Comparison of ENCODE assay signal across 8 mouse cellular contexts in genomic region chr13:23739069-23739921, GRCm38 (mm10). TPM values are rescaled to one million over a fixed set of nuclear protein-coding genes. Genes with fewer than 3 reads are reported as not detected.
DNase-seq lines count a peak whose midpoint lies in the region; ATAC-seq lines count a peak whose summit lies in the region.

No protein-coding gene starts in this region.

- no peaks in the 10 kb centered on the region for H3K36me3 ChIP-seq in hindbrain, embryonic 16.5 days (ENCODE audit: control insufficient read depth, insufficient read depth, low read length)

- peak overlapping the region; percentile 64 for H3K9ac ChIP-seq in hindbrain, embryonic 16.5 days (ENCODE audit: low read depth, low read length)

- no peaks in the 10 kb centered on the region for H3K27me3 ChIP-seq in hindbrain, embryonic 16.5 days (replicated peaks; ENCODE audit: control insufficient read depth, insufficient read depth, low read length)

- peak overlapping the region; percentile 53 for H3K4me3 ChIP-seq in hindbrain, embryonic 16.5 days (ENCODE audit: low read length)

- H3K4me2 ChIP-seq in hindbrain, embryonic 16.5 days (ENCODE audit: low read length): peak overlapping the region; percentile 95

- peak overlapping the region; percentile 77 for H3K27ac ChIP-seq in hindbrain, embryonic 16.5 days (ENCODE audit: low read depth, low read length)

- H3K9me3 ChIP-seq in hindbrain, embryonic 16.5 days (ENCODE audit: control insufficient read depth, low read length): no peaks in the 10 kb centered on the region

- WGBS in hindbrain, embryonic 16.5 days: under 1% methylated on average over 36 of the region's 39 CpGs

- peak; percentile 96 for ATAC-seq in hindbrain, embryonic 16.5 days

- DNase-seq in T-cell, adult 2 months (ENCODE audit: low spot score): peak; percentile 93
- DNase-seq in cerebellum, postnatal 4 days (ENCODE audit: low spot score in 2 of 2): peak; percentile 65 to 80
- DNase-seq in gastrocnemius, adult 18-20 months (ENCODE audit: low spot score): peak; percentile 96
- peak; percentile 94 for DNase-seq in left cerebral cortex, adult 11 months (ENCODE audit: low spot score)
- peak; percentile 98 for DNase-seq in lung, postnatal 36 days
- DNase-seq in retina, embryonic 14.5 days (ENCODE audit: low spot score): peak; percentile 87
- peak; percentile 88 for DNase-seq in thymus, postnatal 4 days

- H3K4me1 ChIP-seq in hindbrain, embryonic 16.5 days (ENCODE audit: control insufficient read depth, insufficient read depth, low read depth, low read length): peaks cover 9% of the 10 kb centered on the region

RNA-seq across cellular contexts. Expression of gene Hist1h1c, which starts 0.7 kb away (rescaled TPM):
- 100 to 1,000 TPM; 157 to 219 TPM for total RNA-seq in gastrocnemius, adult 18-20 months (2021)
- polyA plus RNA-seq in hindbrain, embryonic 16.5 days (2015; fragmentation: Nextera tagmentation; extraction: Ambion mirVana): 8.6 and 10.8 TPM in 2 replicates

RNA-seq across cellular contexts. Expression of gene Hist1h3c, which starts 6.1 kb away (rescaled TPM):
- not detected for total RNA-seq in gastrocnemius, adult 18-20 months (2021)
- polyA plus RNA-seq in hindbrain, embryonic 16.5 days (2015; fragmentation: Nextera tagmentation; extraction: Ambion mirVana): 0.70 and 1.2 TPM in 2 replicates

RNA-seq across cellular contexts. Expression of gene Hist1h2bb, which starts 7.2 kb away (rescaled TPM):
- total RNA-seq in gastrocnemius, adult 18-20 months (2021): 1 to 10 TPM; 1.3 to 1.4 TPM
- 0.49 and 0.66 TPM in 2 replicates for polyA plus RNA-seq in hindbrain, embryonic 16.5 days (2015; fragmentation: Nextera tagmentation; extraction: Ambion mirVana)

RNA-seq across cellular contexts. Expression of gene Hist1h2ab, which starts 11.6 kb away (rescaled TPM):
- total RNA-seq in gastrocnemius, adult 18-20 months (2021): under 1 TPM in 1 of 2 experiments, not detected in 1; 0.82 TPM
- 3.7 and 6.8 TPM in 2 replicates for polyA plus RNA-seq in hindbrain, embryonic 16.5 days (2015; fragmentation: Nextera tagmentation; extraction: Ambion mirVana)

RNA-seq across cellular contexts. Expression of gene Hist1h3b, which starts 12.8 kb away (rescaled TPM):
- total RNA-seq in gastrocnemius, adult 18-20 months (2021): 1 to 10 TPM in 1 of 2 experiments, not detected in 1; 1.3 TPM
- polyA plus RNA-seq in hindbrain, embryonic 16.5 days (2015; fragmentation: Nextera tagmentation; extraction: Ambion mirVana): 1.7 and 2.7 TPM in 2 replicates

Comparison
In these comparisons a context has a peak if more than half of its experiments do, and no peak if none do; other contexts are left out.
1. Peak in every context shown above with its lines: DNase-seq, ATAC-seq, H3K4me3 ChIP-seq and H3K27ac ChIP-seq.